Mouse (Mus musculus): ENCODE data around the gene St3gal3. TPM values are rescaled to one million over a fixed set of nuclear protein-coding genes. Genes with fewer than 3 reads are reported as not detected.

Gene St3gal3
- total and polyA plus RNA-seq, 3 experiments = 16.4 to 23.3 TPM; not detected in 1

- H3K36me3 ChIP-seq (ENCODE audit: control insufficient read depth in 1 of 2, insufficient read depth in 2 of 2, low read length in 2 of 2) = peaks cover 0 to 15% of the 10 kb centered on the region in 2 experiments; a peak in 2 of 4 replicates
- H3K79me2 ChIP-seq (ENCODE audit: control insufficient read depth, insufficient read depth, low read length, poor library complexity) = no peaks in the 10 kb centered on the region
- no peak overlapping the region for H3K9ac ChIP-seq (ENCODE audit: control insufficient read depth, low read depth, low read length, poor library complexity, severe bottlenecking)
- H3K27me3 ChIP-seq (ENCODE audit: control insufficient read depth in 1 of 2, insufficient read depth in 2 of 2, low read length in 2 of 2) = no peaks in the 10 kb centered on the region
- no peak for DNase-seq (ENCODE audit: low read depth, low spot score)
- no peaks in the 10 kb centered on the region for H3K9me3 ChIP-seq (replicated peaks; ENCODE audit: insufficient read depth, low read length)
- no peak overlapping the region for H3K4me3 ChIP-seq (ENCODE audit: control insufficient read depth in 1 of 2, insufficient read depth in 1 of 2, low read depth in 2 of 2, low read length in 2 of 2)
- peaks cover 0 to 20% of the 10 kb centered on the region in 2 experiments; a peak in 2 of 4 replicates for H3K4me1 ChIP-seq (ENCODE audit: control insufficient read depth in 1 of 2, insufficient read depth in 2 of 2, low read length in 2 of 2)
- no peak overlapping the region for H3K27ac ChIP-seq (ENCODE audit: control insufficient read depth, low read depth, low read length)
- no peak for TF ChIP-seq MYB (IDR thresholded peaks at IDR 0.05; ENCODE audit: low read depth, low read length)
- TF ChIP-seq ELF1 (IDR thresholded peaks at IDR 0.05; ENCODE audit: low read depth, low read length) = no peak
- TF ChIP-seq MXI1 (IDR thresholded peaks at IDR 0.05; ENCODE audit: low read depth, low read length) = no peak
- no peak for TF ChIP-seq NELFE (IDR thresholded peaks at IDR 0.05; ENCODE audit: low read depth, low read length)
- TF ChIP-seq TBP (IDR thresholded peaks at IDR 0.05; ENCODE audit: low read depth, low read length) = no peak
- no peak for TF ChIP-seq USF1 (IDR thresholded peaks at IDR 0.05; ENCODE audit: low read depth, low read length)
- no peak for TF ChIP-seq E2F4 (IDR thresholded peaks at IDR 0.05; ENCODE audit: borderline replicate concordance, low read depth, low read length)
- no peak for TF ChIP-seq JUND (IDR thresholded peaks at IDR 0.05; ENCODE audit: low read depth, low read length)
- no peak for TF ChIP-seq TCF12 (IDR thresholded peaks at IDR 0.05; ENCODE audit: low read depth, low read length)
- no peak for TF ChIP-seq POLR2A (IDR thresholded peaks at IDR 0.05; ENCODE audit: control insufficient read depth in 1 of 2, insufficient read depth in 1 of 2, low read depth in 1 of 2, low read length in 2 of 2, poor library complexity in 1 of 2)
- no peak for TF ChIP-seq HCFC1 (IDR thresholded peaks at IDR 0.05; ENCODE audit: low read depth, low read length)
- TF ChIP-seq RAD21 (IDR thresholded peaks at IDR 0.05; ENCODE audit: low read depth, low read length) = no peak
- TF ChIP-seq POLR2AphosphoS2 (IDR thresholded peaks at IDR 0.05; ENCODE audit: low read length) = no peak
- no peak for TF ChIP-seq MAZ (IDR thresholded peaks at IDR 0.05; ENCODE audit: low read depth, low read length)
Observed at GRCm38 (mm10) chr4:117992872-117993271, 141.8 kb downstream of the St3gal3 start.

DNA sequence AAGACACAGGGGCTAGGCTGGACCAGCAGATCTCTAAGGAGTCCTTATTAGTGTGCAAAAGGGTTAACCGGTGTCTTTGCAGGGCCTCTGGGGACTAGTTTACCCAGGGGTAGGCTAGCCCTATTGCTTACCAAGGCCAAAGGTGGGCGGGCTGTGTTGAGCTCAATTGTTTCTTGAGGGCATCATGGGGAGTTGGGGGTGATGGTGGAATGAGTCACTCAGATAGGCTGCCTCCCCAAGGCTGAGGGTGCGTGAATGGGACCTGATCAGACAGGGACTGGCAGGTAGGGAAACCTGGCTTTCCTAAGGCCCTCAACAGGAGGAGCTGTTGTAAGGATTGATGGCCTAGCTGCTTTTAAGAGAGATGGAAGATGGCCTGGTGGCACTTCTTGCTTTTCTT lies 142.7 kb downstream of the St3gal3 start:
- peaks cover 0 to 20% of the 10 kb centered on the region in 2 experiments; a peak in 2 of 4 replicates for H3K36me3 ChIP-seq (ENCODE audit: control insufficient read depth in 1 of 2, insufficient read depth in 2 of 2, low read length in 2 of 2)
- H3K9me3 ChIP-seq (replicated peaks; ENCODE audit: insufficient read depth, low read length) = no peaks in the 10 kb centered on the region
- no peaks in the 10 kb centered on the region for H3K27me3 ChIP-seq (ENCODE audit: control insufficient read depth in 1 of 2, insufficient read depth in 2 of 2, low read length in 2 of 2)
- H3K79me2 ChIP-seq (ENCODE audit: control insufficient read depth, insufficient read depth, low read length, poor library complexity) = no peaks in the 10 kb centered on the region
- no peak overlapping the region for H3K4me3 ChIP-seq (ENCODE audit: control insufficient read depth in 1 of 2, insufficient read depth in 1 of 2, low read depth in 2 of 2, low read length in 2 of 2)
- H3K4me1 ChIP-seq (ENCODE audit: control insufficient read depth in 1 of 2, insufficient read depth in 2 of 2, low read length in 2 of 2) = peaks cover 4 to 27% of the 10 kb centered on the region in 2 experiments
- no peak overlapping the region for H3K9ac ChIP-seq (ENCODE audit: control insufficient read depth, low read depth, low read length, poor library complexity, severe bottlenecking)
- no peak overlapping the region for H3K27ac ChIP-seq (ENCODE audit: control insufficient read depth, low read depth, low read length)
- no peak for DNase-seq (ENCODE audit: low read depth, low spot score)
- TF ChIP-seq TAL1 (IDR thresholded peaks at IDR 0.05; ENCODE audit: low read length) (no peak), KAT2A (conservative IDR thresholded peaks at IDR 0.05; ENCODE audit: low read depth, low read length) (no peak), SIN3A (IDR thresholded peaks at IDR 0.05; ENCODE audit: low read length) (no peak), ZMIZ1 (IDR thresholded peaks at IDR 0.05; ENCODE audit: low read depth, low read length) (no peak), RCOR1 (IDR thresholded peaks at IDR 0.05; ENCODE audit: low read depth, low read length) (no peak), CHD1 (IDR thresholded peaks at IDR 0.05; ENCODE audit: low read depth, low read length) (no peak), CHD2 (IDR thresholded peaks at IDR 0.05; ENCODE audit: low read length) (no peak), JUND (IDR thresholded peaks at IDR 0.05; ENCODE audit: low read depth, low read length) (no peak), POLR2A (IDR thresholded peaks at IDR 0.05; ENCODE audit: control insufficient read depth in 1 of 2, insufficient read depth in 1 of 2, low read depth in 1 of 2, low read length in 2 of 2, poor library complexity in 1 of 2) (no peak), ELF1 (IDR thresholded peaks at IDR 0.05; ENCODE audit: low read depth, low read length) (no peak), ZC3H11A (IDR thresholded peaks at IDR 0.05; ENCODE audit: low read depth, low read length) (no peak), NELFE (IDR thresholded peaks at IDR 0.05; ENCODE audit: low read depth, low read length) (no peak), ETS1 (IDR thresholded peaks at IDR 0.05; ENCODE audit: low read depth, low read length) (no peak), MYB (IDR thresholded peaks at IDR 0.05; ENCODE audit: low read depth, low read length) (no peak)
